ENCODE assay signal across 23 mouse cellular contexts in genomic region chr14:121149984-121150383, GRCm38 (mm10).
"Had no signal": no experiment of that assay in that cellular context is flagged by ENCODE, and none has a peak within 500 bp of the region (broad histone marks: within the 10 kb centered on the region; RNA-seq: fewer than 3 reads in every experiment).

No protein-coding gene starts in this region.

- H3K27me3 ChIP-seq: heart, embryonic 13.5 days; heart, embryonic 15.5 days; kidney, embryonic 15.5 days; limb, embryonic 13.5 days; limb, embryonic 15.5 days; liver, embryonic 12.5 days had no signal

- H3K9ac ChIP-seq: heart, embryonic 13.5 days; heart, embryonic 15.5 days; hindbrain, embryonic 14.5 days; kidney, embryonic 15.5 days; limb, embryonic 13.5 days; limb, embryonic 15.5 days; liver, embryonic 12.5 days had no signal

- H3K36me3 ChIP-seq: heart, embryonic 13.5 days; heart, embryonic 15.5 days; kidney, embryonic 15.5 days; limb, embryonic 13.5 days; limb, embryonic 15.5 days; liver, embryonic 12.5 days had no signal

- ATAC-seq: hindbrain, embryonic 16.5 days; intestine, embryonic 16.5 days; liver, embryonic 12.5 days had no signal

- DNase-seq: gastrocnemius, postnatal 14 days; gastrocnemius, postnatal 36 days; heart, adult 11 months; heart, adult 2 months; heart, postnatal 14 days; heart, postnatal 36 days; kidney, adult 11 months; kidney, adult 2 months; kidney, adult 9 months; kidney, postnatal 14 days; kidney, postnatal 36 days; left cerebral cortex, postnatal 4 days had no signal

- H3K4me2 ChIP-seq: heart, embryonic 11.5 days; heart, embryonic 13.5 days; heart, embryonic 15.5 days; hindbrain, embryonic 14.5 days; kidney, embryonic 15.5 days; limb, embryonic 13.5 days; limb, embryonic 15.5 days; liver, embryonic 12.5 days had no signal

- H3K27ac ChIP-seq: heart, adult 2 months; heart, embryonic 13.5 days; heart, embryonic 15.5 days; hindbrain, embryonic 14.5 days; kidney, embryonic 15.5 days; kidney, postnatal 0 days; limb, embryonic 13.5 days; limb, embryonic 15.5 days; liver, embryonic 12.5 days had no signal

- H3K9me3 ChIP-seq: heart, embryonic 13.5 days; heart, embryonic 15.5 days; kidney, embryonic 15.5 days; limb, embryonic 13.5 days; limb, embryonic 15.5 days; liver, embryonic 12.5 days had no signal

- H3K4me3 ChIP-seq: heart, adult 2 months; heart, embryonic 13.5 days; heart, embryonic 15.5 days; kidney, embryonic 15.5 days; limb, embryonic 13.5 days; limb, embryonic 15.5 days; liver, embryonic 12.5 days had no signal
